Mouse (Mus musculus): ENCODE measurements around the gene Il17f. TPM values are rescaled to one million over a fixed set of nuclear protein-coding genes. Genes with fewer than 3 reads are reported as not detected.

Gene Il17f
- polyA plus RNA-seq, 1 experiment from 2014 or later = not detected

- 88% methylated on average over 5 of the region's 5 CpGs for WGBS
- Histone ChIP-seq H3K4me1 (ENCODE audit: control insufficient read depth, insufficient read depth, low read depth, low read length) (no peaks in the 10 kb centered on the region), H3K27ac (ENCODE audit: low read depth, low read length) (no peak overlapping the region), H3K9ac (ENCODE audit: low read depth, low read length) (no peak overlapping the region), H3K36me3 (ENCODE audit: control insufficient read depth, insufficient read depth, low read length) (no peaks in the 10 kb centered on the region), H3K9me3 (ENCODE audit: control insufficient read depth, low read length) (no peaks in the 10 kb centered on the region), H3K4me3 (ENCODE audit: low read length) (no peak overlapping the region), H3K27me3 (replicated peaks; ENCODE audit: control insufficient read depth, insufficient read depth, low read length) (no peaks in the 10 kb centered on the region), H3K4me2 (ENCODE audit: low read length) (no peak overlapping the region)
- ATAC-seq = no peak
These were observed 30.1 kb downstream of the Il17f start for GRCm38 (mm10) chr1:20760331-20760730.

GRCm38 (mm10) chr1:20759799-20760198 is 30.6 kb downstream of the Il17f start:
- 89% methylated on average over 10 of the region's 10 CpGs for WGBS
- H3K4me2 ChIP-seq (ENCODE audit: low read length) = no peak overlapping the region
- no peak overlapping the region for H3K9ac ChIP-seq (ENCODE audit: low read depth, low read length)
- ATAC-seq = no peak
- H3K4me3 ChIP-seq (ENCODE audit: low read length) = no peak overlapping the region
- H3K27me3 ChIP-seq (replicated peaks; ENCODE audit: control insufficient read depth, insufficient read depth, low read length) = no peaks in the 10 kb centered on the region
- H3K27ac ChIP-seq (ENCODE audit: low read depth, low read length) = no peak overlapping the region
- H3K9me3 ChIP-seq (ENCODE audit: control insufficient read depth, low read length) = no peaks in the 10 kb centered on the region
- no peaks in the 10 kb centered on the region for H3K36me3 ChIP-seq (ENCODE audit: control insufficient read depth, insufficient read depth, low read length)
- no peaks in the 10 kb centered on the region for H3K4me1 ChIP-seq (ENCODE audit: control insufficient read depth, insufficient read depth, low read depth, low read length)

GRCm38 (mm10) chr1:20757586-20757985 is 32.8 kb downstream of the Il17f start:
- Histone ChIP-seq H3K27ac (ENCODE audit: low read depth, low read length) (no peak overlapping the region), H3K9me3 (ENCODE audit: control insufficient read depth, low read length) (no peaks in the 10 kb centered on the region), H3K4me1 (ENCODE audit: control insufficient read depth, insufficient read depth, low read depth, low read length) (no peaks in the 10 kb centered on the region), H3K4me2 (ENCODE audit: low read length) (no peak overlapping the region), H3K27me3 (replicated peaks; ENCODE audit: control insufficient read depth, insufficient read depth, low read length) (no peaks in the 10 kb centered on the region), H3K36me3 (ENCODE audit: control insufficient read depth, insufficient read depth, low read length) (no peaks in the 10 kb centered on the region), H3K4me3 (ENCODE audit: low read length) (no peak overlapping the region), H3K9ac (ENCODE audit: low read depth, low read length) (no peak overlapping the region)
- 85% methylated on average over 3 of the region's 3 CpGs for WGBS
- no peak for ATAC-seq

GRCm38 (mm10) chr1:20754439-20754838 is 36.0 kb downstream of the Il17f start:
- Histone ChIP-seq H3K36me3 (ENCODE audit: control insufficient read depth, insufficient read depth, low read length) (no peaks in the 10 kb centered on the region), H3K27me3 (replicated peaks; ENCODE audit: control insufficient read depth, insufficient read depth, low read length) (no peaks in the 10 kb centered on the region), H3K9ac (ENCODE audit: low read depth, low read length) (no peak overlapping the region), H3K4me2 (ENCODE audit: low read length) (no peak overlapping the region), H3K9me3 (ENCODE audit: control insufficient read depth, low read length) (no peaks in the 10 kb centered on the region), H3K27ac (ENCODE audit: low read depth, low read length) (no peak overlapping the region), H3K4me3 (ENCODE audit: low read length) (no peak overlapping the region), H3K4me1 (ENCODE audit: control insufficient read depth, insufficient read depth, low read depth, low read length) (no peaks in the 10 kb centered on the region)
- no peak for ATAC-seq
- 90% methylated on average over 10 of the region's 10 CpGs for whole genome bisulfite sequencing

GRCm38 (mm10) chr1:20740496-20740998 is 49.9 kb downstream of the Il17f start:
- Histone ChIP-seq H3K4me3 (ENCODE audit: low read length) (no peak overlapping the region), H3K27me3 (replicated peaks; ENCODE audit: control insufficient read depth, insufficient read depth, low read length) (no peaks in the 10 kb centered on the region), H3K27ac (ENCODE audit: low read depth, low read length) (no peak overlapping the region), H3K9ac (ENCODE audit: low read depth, low read length) (no peak overlapping the region), H3K36me3 (ENCODE audit: control insufficient read depth, insufficient read depth, low read length) (no peaks in the 10 kb centered on the region), H3K9me3 (ENCODE audit: control insufficient read depth, low read length) (no peaks in the 10 kb centered on the region), H3K4me2 (ENCODE audit: low read length) (no peak overlapping the region), H3K4me1 (ENCODE audit: control insufficient read depth, insufficient read depth, low read depth, low read length) (no peaks in the 10 kb centered on the region)
- 89% methylated on average over 3 of the region's 3 CpGs for WGBS
- no peak for ATAC-seq

- WGBS = 86% methylated on average over 2 of the region's 2 CpGs
- no peaks in the 10 kb centered on the region for H3K4me1 ChIP-seq (ENCODE audit: control insufficient read depth, insufficient read depth, low read depth, low read length)
- no peaks in the 10 kb centered on the region for H3K36me3 ChIP-seq (ENCODE audit: control insufficient read depth, insufficient read depth, low read length)
These were observed 51.9 kb downstream of the Il17f start for GRCm38 (mm10) chr1:20738483-20738882.

GRCm38 (mm10) chr1:20736572-20736971 is 53.8 kb downstream of the Il17f start:
- no peaks in the 10 kb centered on the region for H3K4me1 ChIP-seq (ENCODE audit: control insufficient read depth, insufficient read depth, low read depth, low read length)
- WGBS = 90% methylated on average over 4 of the region's 4 CpGs
- H3K27me3 ChIP-seq (replicated peaks; ENCODE audit: control insufficient read depth, insufficient read depth, low read length) = no peaks in the 10 kb centered on the region
- H3K36me3 ChIP-seq (ENCODE audit: control insufficient read depth, insufficient read depth, low read length) = no peaks in the 10 kb centered on the region
- no peak overlapping the region for H3K27ac ChIP-seq (ENCODE audit: low read depth, low read length)
- ATAC-seq = no peak
- no peak overlapping the region for H3K4me2 ChIP-seq (ENCODE audit: low read length)
- no peak overlapping the region for H3K9ac ChIP-seq (ENCODE audit: low read depth, low read length)
- no peaks in the 10 kb centered on the region for H3K9me3 ChIP-seq (ENCODE audit: control insufficient read depth, low read length)
- no peak overlapping the region for H3K4me3 ChIP-seq (ENCODE audit: low read length)

More at GRCm38 (mm10) chr1:20738483-20738882, 51.9 kb downstream of the Il17f start:
- no peak overlapping the region for H3K27ac ChIP-seq (ENCODE audit: low read depth, low read length)
- H3K4me3 ChIP-seq (ENCODE audit: low read length) = no peak overlapping the region
- no peaks in the 10 kb centered on the region for H3K27me3 ChIP-seq (replicated peaks; ENCODE audit: control insufficient read depth, insufficient read depth, low read length)
- no peak overlapping the region for H3K4me2 ChIP-seq (ENCODE audit: low read length)
- no peak overlapping the region for H3K9ac ChIP-seq (ENCODE audit: low read depth, low read length)
- H3K9me3 ChIP-seq (ENCODE audit: control insufficient read depth, low read length) = no peaks in the 10 kb centered on the region
- ATAC-seq = no peak

- 0 out of 2 replicates have a peak, but pooled peaks cover 2% of the 10 kb centered on the region for H3K9me3 ChIP-seq (ENCODE audit: control insufficient read depth, low read length)
- 95% methylated on average over 10 of the region's 10 CpGs for WGBS
- no peak for ATAC-seq
- no peak within 1 kb of the TSS for H3K27ac ChIP-seq (ENCODE audit: low read depth, low read length)
- H3K4me2 ChIP-seq (ENCODE audit: low read length) = no peak within 1 kb of the TSS
- no peak within 1 kb of the TSS for H3K4me3 ChIP-seq (ENCODE audit: low read length)
- no peaks in the 10 kb centered on the region for H3K36me3 ChIP-seq (ENCODE audit: control insufficient read depth, insufficient read depth, low read length)
- no peak within 1 kb of the TSS for H3K9ac ChIP-seq (ENCODE audit: low read depth, low read length)
- H3K27me3 ChIP-seq (replicated peaks; ENCODE audit: control insufficient read depth, insufficient read depth, low read length) = no peaks in the 10 kb centered on the region
- H3K4me1 ChIP-seq (ENCODE audit: control insufficient read depth, insufficient read depth, low read depth, low read length) = no peaks in the 10 kb centered on the region
These were observed 59.5 kb downstream of the Il17f start, which contains the start of gene Il17a for GRCm38 (mm10) chr1:20730903-20731302. Il17a (plus strand) TSS chr1:20730905.
